Mouse (Mus musculus) macrophage (primary cell): Measurements from ENCODE around the gene 1700020L24Rik. TPM values are rescaled to one million over a fixed set of nuclear protein-coding genes. Genes with fewer than 3 reads are reported as not detected.

Source experiments
- H3K27ac ChIP-seq: fragments of 350-480 bp; formaldehyde crosslinking; 2 replicates; pipeline ENCODE4 v1.9.0; 2021
- H3K36me3 ChIP-seq: fragments of 350-480 bp; formaldehyde crosslinking; 2 replicates; pipeline ENCODE4 v1.9.0; 2021; ENCODE audit errors: inconsistent target
- H3K4me3 ChIP-seq: fragments of 350-480 bp; formaldehyde crosslinking; 2 replicates; pipeline ENCODE4 v1.9.0; 2021; ENCODE audit errors: inconsistent target
- H3K79me2 ChIP-seq: fragments of 350-480 bp; formaldehyde crosslinking; 2 replicates; pipeline ENCODE4 v1.9.0; 2021; ENCODE audit errors: inconsistent target
- WGBS: methylation state at CpG from one replicate; pipeline ENCODE4 v1.1.7; 2026; ENCODE audit warnings: inconsistent platforms; ENCODE audit not compliant: missing documents; 5-methylcytosine and 5-hydroxymethylcytosine counted together
- polyA plus RNA-seq: library from polyadenylated mRNA; stranded (reverse); fragments of 250-400 nt; gene quantifications from 3 replicates; pipeline ENCODE4 v1.2.4, GENCODE M21; 2018; ENCODE audit warnings: inconsistent platforms

Gene 1700020L24Rik
- polyA plus RNA-seq, 1 experiment from 2014 or later, result not detected

- Histone ChIP-seq H3K79me2 (peaks cover 53% of the 10 kb centered on the region), H3K4me3 (peak overlapping the region; percentile 83), H3K36me3 (0 out of 2 replicates have a peak, but pooled peaks cover 8% of the 10 kb centered on the region), H3K27ac (peak overlapping the region; percentile 41)
- under 1% methylated on average over 49 of the region's 52 CpGs for WGBS
Observed at GRCm38 (mm10) chr11:83473235-83474016, 35.9 kb downstream of the 1700020L24Rik start.

Other genes starting within 250 kb of the 1700020L24Rik start
- 8.3 to 25.1 TPM (median 22.1 TPM) in 3 replicates for gene Slfn3, start 246.3 kb upstream of the 1700020L24Rik start, polyA plus RNA-seq
- not detected in 3 replicates for gene Slfn14, start 151.0 kb upstream of the 1700020L24Rik start, polyA plus RNA-seq
- gene Ap2b1, start 138.7 kb upstream of the 1700020L24Rik start, polyA plus RNA-seq, result 70.2 to 81.3 TPM (median 77.0 TPM) in 3 replicates
- gene Pex12, start 135.1 kb upstream of the 1700020L24Rik start, polyA plus RNA-seq, result 6.9 to 7.9 TPM (median 7.7 TPM) in 3 replicates
- gene Rasl10b, start 28.5 kb upstream of the 1700020L24Rik start, polyA plus RNA-seq, result 0.09 TPM in 1 of 3 replicates, not detected in the others
- not detected in 3 replicates for gene Gas2l2, start 8.2 kb upstream of the 1700020L24Rik start, polyA plus RNA-seq
- gene Mmp28, start 25.4 kb downstream of the 1700020L24Rik start, polyA plus RNA-seq, result 0.13 to 0.46 TPM (median 0.22 TPM) in 3 replicates
- gene Taf15, start 35.4 kb downstream of the 1700020L24Rik start, polyA plus RNA-seq, result 57.5 to 132 TPM (median 64.8 TPM) in 3 replicates
- 0.34 TPM in 1 of 3 replicates, not detected in the others for gene Heatr9, start 84.5 kb downstream of the 1700020L24Rik start, polyA plus RNA-seq
- gene Ccl5, start 92.8 kb downstream of the 1700020L24Rik start, polyA plus RNA-seq, result 67.6 to 220 TPM (median 169 TPM) in 3 replicates
- gene Ccl9, start 141.0 kb downstream of the 1700020L24Rik start, polyA plus RNA-seq, result 289 to 625 TPM (median 620 TPM) in 3 replicates
- gene Ccl6, start 155.4 kb downstream of the 1700020L24Rik start, polyA plus RNA-seq, result 508 to 1,107 TPM (median 907 TPM) in 3 replicates
- gene Rpl9-ps1, start 207.9 kb downstream of the 1700020L24Rik start, polyA plus RNA-seq, result not detected in 3 replicates
- gene Ccl3, start 211.7 kb downstream of the 1700020L24Rik start, polyA plus RNA-seq, result 203 to 397 TPM (median 307 TPM) in 3 replicates
- 101 to 412 TPM (median 201 TPM) in 3 replicates for gene Ccl4, start 224.9 kb downstream of the 1700020L24Rik start, polyA plus RNA-seq